Mouse (Mus musculus): ENCODE results near the gene Tacc2. TPM values are rescaled to one million over a fixed set of nuclear protein-coding genes. Genes with fewer than 3 reads are reported as not detected.
"Not testable (repeated sequence)": the region's sequence is repeated elsewhere in the genome, so short reads cannot be mapped to it uniquely, and the experiment has no call there.

Gene Tacc2
- polyA plus RNA-seq (2021), result 40.0 TPM

GRCm38 (mm10) chr7:130577388-130578003 lies at the start of gene Tacc2:
Tacc2 (plus strand) TSS chr7:130577438.
- no peak for TF ChIP-seq CTCF (IDR thresholded peaks at IDR 0.05)
- ATAC-seq, result no peak
- in situ Hi-C loops (cut with MboI; ENCODE audit: low pct_unique_long_range_greater_than_20kb), result no loop called here
- CTCF ChIA-PET, result no interaction called here
- no peak for DNase-seq (ENCODE audit: low read depth, low spot score)
- H3K27me3 ChIP-seq, result no peaks in the 10 kb centered on the region
- POLR2A ChIA-PET, result no interaction called here

DNA sequence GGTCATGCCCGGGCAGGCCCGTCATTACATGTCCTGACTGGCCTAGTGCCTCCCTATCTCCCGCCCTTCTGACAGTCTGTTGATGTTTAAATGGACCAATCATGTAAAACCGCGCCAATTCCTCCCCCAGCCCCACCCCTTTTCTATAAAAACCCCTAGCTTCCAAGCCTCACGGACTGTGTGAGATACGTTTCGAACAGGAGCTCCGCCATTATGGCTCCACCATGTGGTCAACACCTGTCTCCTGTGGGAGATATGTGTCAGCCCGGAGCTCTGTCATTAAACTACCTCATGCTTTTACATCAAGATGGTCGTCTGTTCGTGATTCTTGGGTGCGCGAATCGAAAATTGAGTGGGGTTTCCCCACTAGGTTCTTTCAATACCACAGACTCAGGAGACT lies 46.1 kb upstream of the Tacc2 start:
- H3K27me3 ChIP-seq; ATAC-seq; CTCF ChIA-PET; POLR2A ChIA-PET; DNase-seq (ENCODE audit: low read depth, low spot score): not testable (repeated sequence)
- in situ Hi-C loops (cut with MboI; ENCODE audit: low pct_unique_long_range_greater_than_20kb), result loop anchor here (5.0 kb wide), 1 partner anchor 76 kb away; no protein-coding TSS in a partner anchor

- H3K27me3 ChIP-seq, result no peaks in the 10 kb centered on the region
- in situ Hi-C loops (cut with MboI; ENCODE audit: low pct_unique_long_range_greater_than_20kb), result loop anchor here (5.0 kb wide), 1 partner anchor 74 kb away; no protein-coding TSS in a partner anchor
- CTCF ChIA-PET, result interaction anchor here (0.6 to 3.0 kb wide), 17 partner anchors 9 to 885 kb away, joined by 3 to 19 read pairs (median 3); no protein-coding TSS in a partner anchor
- ATAC-seq (peak; percentile 93), DNase-seq (ENCODE audit: low read depth, low spot score) (no peak)
- POLR2A ChIA-PET, result interaction anchor here (0.5 to 1.0 kb wide), 4 partner anchors 9 to 888 kb away, joined by 3 to 4 read pairs (median 4); no protein-coding TSS in a partner anchor
- TF ChIP-seq CTCF (IDR thresholded peaks at IDR 0.05), result peak; percentile 85
Measured at GRCm38 (mm10) chr7:130533316-130534260, 43.6 kb upstream of the Tacc2 start.

GRCm38 (mm10) chr7:130535174-130535573 lies 42.1 kb upstream of the Tacc2 start:
- no peak for DNase-seq (ENCODE audit: low read depth, low spot score)
- ChIA-PET CTCF (interaction anchor here (0.8 to 2.1 kb wide), 5 partner anchors 10 to 218 kb away, joined by 3 to 8 read pairs (median 4); no protein-coding TSS in a partner anchor), POLR2A (no interaction called here)
- peak; percentile 57 for TF ChIP-seq CTCF (IDR thresholded peaks at IDR 0.05)
- in situ Hi-C loops (cut with MboI; ENCODE audit: low pct_unique_long_range_greater_than_20kb), result no loop called here
- no peak for ATAC-seq
- H3K27me3 ChIP-seq, result no peaks in the 10 kb centered on the region

DNA sequence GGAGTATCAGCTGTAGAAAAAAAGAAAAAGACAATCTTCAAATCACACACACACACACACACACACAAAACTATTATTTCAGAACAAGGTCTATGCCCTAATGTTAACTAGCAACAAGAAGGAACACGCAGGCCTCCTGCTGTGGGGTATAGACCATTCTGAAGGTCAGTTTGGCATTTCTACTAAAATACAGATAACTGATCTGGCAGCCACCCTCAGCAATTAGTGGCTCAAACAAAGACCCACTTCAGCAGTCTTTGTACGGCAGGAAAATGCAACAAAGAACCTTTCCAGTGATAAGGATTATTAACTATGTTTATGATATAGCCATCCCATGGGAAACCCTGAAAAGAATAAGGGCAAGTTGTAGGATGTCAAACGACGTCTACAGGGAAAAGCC lies 40.2 kb upstream of the Tacc2 start:
- in situ Hi-C loops (cut with MboI; ENCODE audit: low pct_unique_long_range_greater_than_20kb), result no loop called here
- DNase-seq (ENCODE audit: low read depth, low spot score) (no peak), ATAC-seq (no peak)
- POLR2A ChIA-PET, result no interaction called here
- CTCF ChIA-PET, result no interaction called here
- H3K27me3 ChIP-seq, result no peaks in the 10 kb centered on the region
- TF ChIP-seq CTCF (IDR thresholded peaks at IDR 0.05), result no peak

DNA sequence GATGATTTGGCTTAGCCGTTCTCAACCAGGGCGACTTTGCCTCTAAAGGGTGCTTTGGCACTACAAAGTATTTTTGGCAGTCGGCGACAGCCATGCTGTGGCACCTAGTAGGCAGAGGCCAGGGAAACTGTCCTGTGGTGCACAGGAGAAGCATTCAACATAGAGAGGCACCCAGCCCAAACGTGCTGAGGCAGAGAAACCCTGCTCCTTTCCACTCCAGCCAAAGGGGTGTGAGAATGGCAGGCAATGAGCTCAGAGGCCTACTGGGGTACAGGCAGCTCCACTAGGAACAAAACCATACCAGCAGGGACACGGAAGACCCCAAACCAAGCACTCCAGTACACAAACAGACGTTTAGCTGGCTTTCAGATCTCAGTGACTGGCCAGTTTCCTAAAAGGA lies 37.1 kb upstream of the Tacc2 start:
- POLR2A ChIA-PET, result no interaction called here
- no peak for DNase-seq (ENCODE audit: low read depth, low spot score)
- no peak for ATAC-seq
- in situ Hi-C loops (cut with MboI; ENCODE audit: low pct_unique_long_range_greater_than_20kb), result no loop called here
- CTCF ChIA-PET, result interaction anchor here (1.4 kb wide), 1 partner anchor 223 kb away, joined by 3 read pairs; no protein-coding TSS in a partner anchor
- H3K27me3 ChIP-seq, result no peaks in the 10 kb centered on the region
- no peak for TF ChIP-seq CTCF (IDR thresholded peaks at IDR 0.05)

DNA sequence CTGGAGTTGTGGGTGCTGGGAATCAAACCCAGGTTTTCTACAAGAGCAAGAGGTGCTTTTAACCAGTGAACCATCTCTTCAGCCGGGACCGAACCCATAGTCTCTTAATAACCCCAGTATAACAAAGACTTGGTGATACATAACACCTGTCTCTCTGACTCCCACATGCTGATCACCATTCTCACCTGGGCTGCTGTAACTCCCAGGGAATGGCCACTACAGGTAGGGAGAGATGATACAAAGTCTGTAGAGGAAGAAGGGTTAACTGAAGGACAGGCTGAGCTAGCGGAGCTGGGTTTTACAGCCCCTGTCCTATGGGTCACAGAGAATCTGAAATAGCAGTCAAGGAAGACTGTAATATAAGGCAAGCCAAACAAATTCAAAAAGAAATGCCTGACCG lies 34.1 kb upstream of the Tacc2 start:
- ChIA-PET CTCF (interaction anchor here (1.3 to 1.7 kb wide), 2 partner anchors 10 to 387 kb away, joined by 3 to 9 read pairs; no protein-coding TSS in a partner anchor), POLR2A (interaction anchor here (1.0 kb wide), 1 partner anchor 9 kb away, joined by 4 read pairs; no protein-coding TSS in a partner anchor)
- ATAC-seq (no peak), DNase-seq (ENCODE audit: low read depth, low spot score) (no peak)
- TF ChIP-seq CTCF (IDR thresholded peaks at IDR 0.05), result no peak
- in situ Hi-C loops (cut with MboI; ENCODE audit: low pct_unique_long_range_greater_than_20kb), result no loop called here
- no peaks in the 10 kb centered on the region for H3K27me3 ChIP-seq

GRCm38 (mm10) chr7:130545401-130545800 lies 31.8 kb upstream of the Tacc2 start:
- POLR2A ChIA-PET, result interaction anchor here (0.6 kb wide), 1 partner anchor 180 kb away, joined by 3 read pairs; no protein-coding TSS in a partner anchor
- H3K27me3 ChIP-seq, result no peaks in the 10 kb centered on the region
- ATAC-seq (no peak), DNase-seq (ENCODE audit: low read depth, low spot score) (no peak)
- CTCF ChIA-PET, result interaction anchor here (1.1 to 2.0 kb wide), 3 partner anchors 11 to 58 kb away, joined by 4 to 6 read pairs (median 4); no protein-coding TSS in a partner anchor
- in situ Hi-C loops (cut with MboI; ENCODE audit: low pct_unique_long_range_greater_than_20kb), result no loop called here
- TF ChIP-seq CTCF (IDR thresholded peaks at IDR 0.05), result no peak

GRCm38 (mm10) chr7:130545893-130546292 lies 31.3 kb upstream of the Tacc2 start:
- H3K27me3 ChIP-seq, result no peaks in the 10 kb centered on the region
- DNase-seq (ENCODE audit: low read depth, low spot score), result no peak
- no peak for TF ChIP-seq CTCF (IDR thresholded peaks at IDR 0.05)
- CTCF ChIA-PET, result interaction anchor here (0.9 to 1.9 kb wide), 5 partner anchors 10 to 57 kb away, joined by 3 to 8 read pairs (median 4); no protein-coding TSS in a partner anchor
- ATAC-seq, result no peak
- in situ Hi-C loops (cut with MboI; ENCODE audit: low pct_unique_long_range_greater_than_20kb), result no loop called here
- POLR2A ChIA-PET, result interaction anchor here (0.6 kb wide), 1 partner anchor 180 kb away, joined by 3 read pairs; no protein-coding TSS in a partner anchor

DNA sequence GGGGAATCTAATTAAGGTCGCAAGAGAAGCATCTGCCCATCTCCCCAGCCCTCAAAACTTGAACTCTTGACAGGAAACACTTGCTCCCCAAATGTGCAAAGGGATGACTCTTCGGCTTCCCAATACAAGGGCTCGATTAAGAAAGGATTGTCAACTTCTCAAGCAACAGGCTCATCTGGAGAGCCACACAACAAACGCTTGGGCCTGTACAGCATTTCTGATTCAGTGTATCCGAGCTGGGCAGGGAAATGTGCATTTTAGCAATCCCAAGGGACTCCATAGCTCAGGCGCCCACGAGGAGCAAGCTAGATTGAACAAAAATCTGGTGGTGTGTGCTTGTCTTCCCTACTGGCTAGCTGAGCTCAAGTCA lies 30.8 kb upstream of the Tacc2 start:
- ATAC-seq (no peak), DNase-seq (ENCODE audit: low read depth, low spot score) (no peak)
- no peak for TF ChIP-seq CTCF (IDR thresholded peaks at IDR 0.05)
- in situ Hi-C loops (cut with MboI; ENCODE audit: low pct_unique_long_range_greater_than_20kb), result no loop called here
- no peaks in the 10 kb centered on the region for H3K27me3 ChIP-seq
- ChIA-PET POLR2A (no interaction called here), CTCF (interaction anchor here (0.9 to 1.9 kb wide), 5 partner anchors 11 to 57 kb away, joined by 3 to 8 read pairs (median 4); no protein-coding TSS in a partner anchor)

All from Patski (cell line).